Mouse (Mus musculus): ENCODE results near the gene Hist1h2bp. TPM values are rescaled to one million over a fixed set of nuclear protein-coding genes. Genes with fewer than 3 reads are reported as not detected.
"Not testable (repeated sequence)": the region's sequence is repeated elsewhere in the genome, so short reads cannot be mapped to it uniquely, and the experiment has no call there.

The Hist1h2bp gene
- polyA plus RNA-seq, 1 experiment: 33.4 TPM

GRCm38 (mm10) chr13:21828511-21828910 is 41.2 kb downstream of the Hist1h2bp start:
- Histone ChIP-seq H3K4me1 (ENCODE audit: control insufficient read depth, insufficient read depth, low read length) (peaks cover 1% of the 10 kb centered on the region; the same call in 1 of the 2 replicates), H3K4me3 (replicated peaks; ENCODE audit: control insufficient read depth, low read depth, low read length) (no peak overlapping the region), H3K27ac (ENCODE audit: control insufficient read depth, insufficient read depth, low read depth, low read length, poor library complexity) (no peak overlapping the region)
- WGBS: 84% methylated on average over 3 of the region's 3 CpGs
- no peak for TF ChIP-seq POLR2A (IDR thresholded peaks at IDR 0.05; ENCODE audit: borderline replicate concordance, control insufficient read depth, low read depth, low read length)
- TF ChIP-seq CTCF (IDR thresholded peaks at IDR 0.05; ENCODE audit: control insufficient read depth, insufficient read depth, low read length): no peak

GRCm38 (mm10) chr13:21830344-21830743 is 43.1 kb downstream of the Hist1h2bp start:
- no peak for TF ChIP-seq POLR2A (IDR thresholded peaks at IDR 0.05; ENCODE audit: borderline replicate concordance, control insufficient read depth, low read depth, low read length)
- no peak for TF ChIP-seq CTCF (IDR thresholded peaks at IDR 0.05; ENCODE audit: control insufficient read depth, insufficient read depth, low read length)
- H3K27ac ChIP-seq (ENCODE audit: control insufficient read depth, insufficient read depth, low read depth, low read length, poor library complexity): 0 out of 2 replicates have a peak overlapping the region, but pooled peaks have one; percentile 24
- peaks cover 1% of the 10 kb centered on the region; the same call in 1 of the 2 replicates for H3K4me1 ChIP-seq (ENCODE audit: control insufficient read depth, insufficient read depth, low read length)
- H3K4me3 ChIP-seq (replicated peaks; ENCODE audit: control insufficient read depth, low read depth, low read length): peak overlapping the region; percentile 16
- WGBS: 92% methylated on average over 10 of the region's 10 CpGs

DNA sequence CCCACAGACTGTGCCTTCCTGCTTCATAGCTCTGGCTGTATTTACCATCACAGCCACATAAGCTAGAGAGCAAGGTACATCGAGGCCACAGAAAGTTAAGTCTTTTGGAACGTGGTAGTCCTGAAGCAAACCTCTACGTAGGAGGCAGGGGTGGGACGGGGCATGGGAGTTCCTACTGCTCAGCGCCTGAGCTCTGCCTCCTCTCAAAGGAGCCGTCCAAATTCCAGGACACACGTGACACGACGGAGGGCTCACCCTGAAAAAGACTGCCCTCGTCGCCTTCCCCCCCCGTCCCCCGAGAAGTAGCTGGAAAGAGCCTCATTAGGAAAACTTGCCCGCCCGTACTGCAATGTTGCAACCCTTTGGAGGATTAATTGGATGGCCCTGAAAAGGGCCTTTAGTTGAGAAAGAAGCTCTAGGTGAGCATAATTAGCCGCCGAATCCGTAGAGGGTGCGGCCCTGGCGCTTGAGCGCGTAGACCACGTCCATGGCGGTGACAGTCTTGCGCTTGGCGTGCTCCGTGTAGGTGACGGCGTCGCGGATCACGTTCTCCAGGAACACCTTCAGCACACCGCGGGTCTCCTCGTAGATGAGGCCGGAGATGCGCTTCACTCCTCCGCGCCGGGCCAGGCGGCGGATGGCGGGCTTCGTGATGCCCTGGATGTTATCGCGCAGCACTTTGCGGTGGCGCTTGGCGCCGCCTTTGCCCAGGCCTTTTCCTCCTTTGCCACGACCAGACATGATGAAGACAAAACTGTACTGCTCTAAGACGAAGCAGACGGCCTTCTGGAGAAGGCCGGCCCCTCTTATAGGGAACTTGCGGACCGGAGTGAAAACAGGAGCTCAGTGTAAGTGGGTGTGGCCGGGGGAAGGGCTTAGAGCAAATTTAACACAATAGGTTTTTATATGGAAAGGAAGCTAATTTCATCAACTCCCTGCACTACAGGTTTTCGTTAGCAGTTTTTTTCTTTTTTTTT is 44.4 kb downstream of the Hist1h2bp start, which contains the start of gene Hist1h4n:
TSS of gene Hist1h4n (minus strand) at position 779 of the 977 bp plus-strand sequence.
- Histone ChIP-seq H3K27ac (ENCODE audit: control insufficient read depth, insufficient read depth, low read depth, low read length, poor library complexity) (peak within 1 kb of the TSS; percentile 82), H3K4me3 (replicated peaks; ENCODE audit: control insufficient read depth, low read depth, low read length) (peak within 1 kb of the TSS; percentile 27)
- TF ChIP-seq POLR2A (IDR thresholded peaks at IDR 0.05; ENCODE audit: borderline replicate concordance, control insufficient read depth, low read depth, low read length): 0 out of 2 replicates have a peak, but pooled peaks have one; percentile 26
- H3K4me1 ChIP-seq (ENCODE audit: control insufficient read depth, insufficient read depth, low read length): not testable (repeated sequence)
- WGBS: under 1% methylated on average over 26 of the region's 58 CpGs

DNA sequence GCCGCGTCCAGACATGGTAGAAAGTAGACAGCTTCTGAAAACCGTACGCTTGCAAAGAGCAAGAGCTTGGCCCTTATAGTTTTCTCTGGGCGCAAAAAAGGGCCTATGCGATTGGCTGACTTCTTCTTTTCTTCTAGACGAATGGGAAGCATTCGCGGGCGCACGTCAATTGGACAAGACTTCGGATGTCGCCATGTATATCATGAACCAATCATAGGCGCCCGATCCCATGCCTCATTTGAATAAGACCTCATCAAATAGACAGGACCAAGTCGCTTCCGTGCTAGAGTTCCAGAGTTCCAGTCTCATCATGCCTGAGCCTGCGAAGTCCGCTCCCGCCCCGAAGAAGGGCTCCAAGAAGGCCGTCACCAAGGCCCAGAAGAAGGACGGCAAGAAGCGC is 46.2 kb downstream of the Hist1h2bp start, which contains the start of the genes Hist1h2ap and Hist1h2br:
TSS of gene Hist1h2ap (minus strand) at position 47 of the 400 bp plus-strand sequence.
TSS of gene Hist1h2br (plus strand) at position 283 of the 400 bp plus-strand sequence.
- not testable (repeated sequence) for H3K4me3 ChIP-seq (replicated peaks; ENCODE audit: control insufficient read depth, low read depth, low read length); H3K27ac ChIP-seq (ENCODE audit: control insufficient read depth, insufficient read depth, low read depth, low read length, poor library complexity); H3K4me1 ChIP-seq (ENCODE audit: control insufficient read depth, insufficient read depth, low read length)
- no CpG with 5 or more reads among the region's 24 CpGs for WGBS

Other genes with a start within 250 kb of the Hist1h2bp start
- not detected in 2 replicates for gene Olfr1366, start 244.7 kb upstream of the Hist1h2bp start, polyA plus RNA-seq (2011; ENCODE audit: insufficient read depth, insufficient read length, low replicate concordance, missing spikeins)
- 0.90 and 1.00 TPM in 2 replicates for gene Olfr1535, start 227.6 kb upstream of the Hist1h2bp start, polyA plus RNA-seq (2011; ENCODE audit: insufficient read depth, insufficient read length, low replicate concordance, missing spikeins)
- not detected in 2 replicates for gene Olfr1364, start 205.7 kb upstream of the Hist1h2bp start, polyA plus RNA-seq (2011; ENCODE audit: insufficient read depth, insufficient read length, low replicate concordance, missing spikeins)
- gene Olfr1362, start 173.4 kb upstream of the Hist1h2bp start, polyA plus RNA-seq (2011; ENCODE audit: insufficient read depth, insufficient read length, low replicate concordance, missing spikeins): not detected in 2 replicates
- gene Olfr11, start 144.9 kb upstream of the Hist1h2bp start, polyA plus RNA-seq (2011; ENCODE audit: insufficient read depth, insufficient read length, low replicate concordance, missing spikeins): not detected in 2 replicates
- gene Olfr1361, start 124.1 kb upstream of the Hist1h2bp start, polyA plus RNA-seq (2011; ENCODE audit: insufficient read depth, insufficient read length, low replicate concordance, missing spikeins): not detected in 2 replicates
- gene Olfr1360, start 110.1 kb upstream of the Hist1h2bp start, polyA plus RNA-seq (2011; ENCODE audit: insufficient read depth, insufficient read length, low replicate concordance, missing spikeins): not detected in 2 replicates
- not detected in 2 replicates for gene Olfr1359, start 89.3 kb upstream of the Hist1h2bp start, polyA plus RNA-seq (2011; ENCODE audit: insufficient read depth, insufficient read length, low replicate concordance, missing spikeins)
- 28.9 and 65.7 TPM in 2 replicates for gene Hist1h2bl, start 71.3 kb upstream of the Hist1h2bp start, polyA plus RNA-seq (2011; ENCODE audit: insufficient read depth, insufficient read length, low replicate concordance, missing spikeins)
- 19.2 and 21.1 TPM in 2 replicates for gene Hist1h2ai, start 71.0 kb upstream of the Hist1h2bp start, polyA plus RNA-seq (2011; ENCODE audit: insufficient read depth, insufficient read length, low replicate concordance, missing spikeins)
- 49.7 and 178 TPM in 2 replicates for gene Hist1h3h, start 69.8 kb upstream of the Hist1h2bp start, polyA plus RNA-seq (2011; ENCODE audit: insufficient read depth, insufficient read length, low replicate concordance, missing spikeins)
- gene Hist1h2bm, start 65.4 kb upstream of the Hist1h2bp start, polyA plus RNA-seq (2011; ENCODE audit: insufficient read depth, insufficient read length, low replicate concordance, missing spikeins): 19.6 and 68.6 TPM in 2 replicates
- gene Hist1h4j, start 52.4 kb upstream of the Hist1h2bp start, polyA plus RNA-seq (2011; ENCODE audit: insufficient read depth, insufficient read length, low replicate concordance, missing spikeins): 47.4 and 58.6 TPM in 2 replicates
- 358 and 477 TPM in 2 replicates for gene Hist1h4k, start 37.0 kb upstream of the Hist1h2bp start, polyA plus RNA-seq (2011; ENCODE audit: insufficient read depth, insufficient read length, low replicate concordance, missing spikeins)
- 25.2 and 61.7 TPM in 2 replicates for gene Hist1h2ak, start 33.6 kb upstream of the Hist1h2bp start, polyA plus RNA-seq (2011; ENCODE audit: insufficient read depth, insufficient read length, low replicate concordance, missing spikeins)
- gene Hist1h2bn, start 33.3 kb upstream of the Hist1h2bp start, polyA plus RNA-seq (2011; ENCODE audit: insufficient read depth, insufficient read length, low replicate concordance, missing spikeins): 98.2 and 195 TPM in 2 replicates
- 99.1 and 123 TPM in 2 replicates for gene Hist1h1b, start 6.8 kb upstream of the Hist1h2bp start, polyA plus RNA-seq (2011; ENCODE audit: insufficient read depth, insufficient read length, low replicate concordance, missing spikeins)
- 34.1 TPM in 1 of 2 replicates, not detected in the other for gene Hist1h3i, start 4.1 kb upstream of the Hist1h2bp start, polyA plus RNA-seq (2011; ENCODE audit: insufficient read depth, insufficient read length, low replicate concordance, missing spikeins)
- gene Hist1h2an, start 243 bp upstream of the Hist1h2bp start, polyA plus RNA-seq (2011; ENCODE audit: insufficient read depth, insufficient read length, low replicate concordance, missing spikeins): 14.9 and 15.3 TPM in 2 replicates
- 27.5 and 42.9 TPM in 2 replicates for gene Hist1h2bq, start 22.7 kb downstream of the Hist1h2bp start, polyA plus RNA-seq (2011; ENCODE audit: insufficient read depth, insufficient read length, low replicate concordance, missing spikeins)
- 5.1 TPM in 1 of 2 replicates, not detected in the other for gene Hist1h2ao, start 23.0 kb downstream of the Hist1h2bp start, polyA plus RNA-seq (2011; ENCODE audit: insufficient read depth, insufficient read length, low replicate concordance, missing spikeins)
- 157 and 288 TPM in 2 replicates for gene Hist1h4m, start 24.3 kb downstream of the Hist1h2bp start, polyA plus RNA-seq (2011; ENCODE audit: insufficient read depth, insufficient read length, low replicate concordance, missing spikeins)
- 79.8 and 313 TPM in 2 replicates for gene Hist1h4n, start 44.7 kb downstream of the Hist1h2bp start, polyA plus RNA-seq (2011; ENCODE audit: insufficient read depth, insufficient read length, low replicate concordance, missing spikeins)
- gene Hist1h2ap, start 46.0 kb downstream of the Hist1h2bp start, polyA plus RNA-seq (2011; ENCODE audit: insufficient read depth, insufficient read length, low replicate concordance, missing spikeins): 94.2 and 102 TPM in 2 replicates
- 36.9 and 43.8 TPM in 2 replicates for gene Hist1h2br, start 46.3 kb downstream of the Hist1h2bp start, polyA plus RNA-seq (2011; ENCODE audit: insufficient read depth, insufficient read length, low replicate concordance, missing spikeins)
- gene Zfp184, start 157.6 kb downstream of the Hist1h2bp start, polyA plus RNA-seq (2011; ENCODE audit: insufficient read depth, insufficient read length, low replicate concordance, missing spikeins): 1.4 and 2.5 TPM in 2 replicates
- gene Pom121l2, start 193.7 kb downstream of the Hist1h2bp start, polyA plus RNA-seq (2011; ENCODE audit: insufficient read depth, insufficient read length, low replicate concordance, missing spikeins): not detected in 2 replicates
- gene Prss16, start 222.3 kb downstream of the Hist1h2bp start, polyA plus RNA-seq (2011; ENCODE audit: insufficient read depth, insufficient read length, low replicate concordance, missing spikeins): 3.9 and 10.0 TPM in 2 replicates
- gene Hist1h2ah, start 248.1 kb downstream of the Hist1h2bp start, polyA plus RNA-seq (2011; ENCODE audit: insufficient read depth, insufficient read length, low replicate concordance, missing spikeins): 31.8 and 40.4 TPM in 2 replicates
- gene Hist1h2bk, start 248.4 kb downstream of the Hist1h2bp start, polyA plus RNA-seq (2011; ENCODE audit: insufficient read depth, insufficient read length, low replicate concordance, missing spikeins): 109 and 137 TPM in 2 replicates